Mouse (Mus musculus): ENCODE measurements around the gene Apela. TPM values are rescaled to one million over a fixed set of nuclear protein-coding genes. Genes with fewer than 3 reads are reported as not detected.

The Apela gene
- total RNA-seq, 1 experiment = 22.8 TPM

DNA sequence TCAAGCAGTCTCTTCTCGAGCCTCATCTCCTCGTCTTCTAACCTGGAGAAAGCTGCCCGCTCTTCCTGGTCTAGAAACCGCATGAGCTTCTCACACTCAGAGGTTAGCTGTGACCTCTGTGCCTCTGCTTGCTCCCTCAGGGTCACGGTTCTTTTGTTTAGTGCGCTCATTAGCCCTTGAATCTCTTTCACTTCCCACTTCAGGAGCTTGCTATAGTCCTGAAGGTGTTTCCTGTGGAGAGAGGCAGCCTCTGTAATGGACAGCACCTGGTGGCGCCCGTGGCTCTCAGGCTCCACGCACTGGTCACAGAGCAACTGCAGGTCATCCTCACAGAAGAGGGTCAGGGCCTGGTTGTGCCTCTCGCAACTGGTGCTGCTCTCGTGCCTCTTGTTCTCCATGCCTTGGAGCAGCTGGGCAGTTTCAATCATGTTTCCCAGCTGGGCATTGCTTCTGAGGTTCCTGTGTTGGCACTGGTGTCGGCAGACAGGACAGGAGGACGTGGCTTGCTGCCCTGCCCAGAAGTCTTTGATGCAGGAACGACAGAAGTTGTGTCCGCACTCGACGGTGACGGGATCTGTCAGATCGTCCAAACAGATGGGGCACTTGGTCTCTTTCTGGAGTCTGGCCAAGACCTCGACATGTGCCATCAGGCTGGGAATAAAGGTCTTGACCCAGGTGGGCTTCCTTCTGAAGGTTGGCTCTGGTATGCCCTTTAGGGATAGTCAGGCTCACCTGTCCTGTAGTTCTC is 53.8 kb downstream of the Apela start:
- no peak overlapping the region for H3K27ac ChIP-seq (ENCODE audit: insufficient read depth, low read depth, low read length, poor library complexity, severe bottlenecking)
- TF ChIP-seq MAFK (IDR thresholded peaks at IDR 0.05; ENCODE audit: insufficient read depth, low read depth, low read length) (no peak), HCFC1 (IDR thresholded peaks at IDR 0.05; ENCODE audit: borderline replicate concordance, insufficient read depth, low read length) (no peak), CHD2 (IDR thresholded peaks at IDR 0.05; ENCODE audit: low read depth, low read length) (no peak), ZC3H11A (IDR thresholded peaks at IDR 0.05; ENCODE audit: borderline replicate concordance, low read depth, low read length) (no peak), ZNF384 (IDR thresholded peaks at IDR 0.05; ENCODE audit: low read depth, low read length) (no peak)

More for the DNA sequence above, 53.8 kb downstream of the Apela start:
- H3K9me3 ChIP-seq (ENCODE audit: control insufficient read depth, insufficient read depth, low read depth, low read length) = no peaks in the 10 kb centered on the region
- in situ Hi-C loops (cut with MboI; ENCODE audit: low sequenced_read_pairs in 2 of 2, unreplicated experiment in 2 of 2) = no loop called here
- H3K4me1 ChIP-seq (ENCODE audit: control insufficient read depth in 2 of 2, insufficient read depth in 2 of 2, low read length in 2 of 2, poor library complexity in 1 of 2) = peaks cover 0 to 1% of the 10 kb centered on the region in 2 experiments; a peak in 1 of 4 replicates
- no peak overlapping the region for H3K4me3 ChIP-seq (ENCODE audit: insufficient read depth in 1 of 2, low read depth in 1 of 2, low read length in 2 of 2, poor library complexity in 1 of 2, severe bottlenecking in 1 of 2)
- H3K36me3 ChIP-seq (ENCODE audit: control insufficient read depth, insufficient read depth, low read length, poor library complexity, severe bottlenecking) = no peaks in the 10 kb centered on the region
- no peak for DNase-seq (ENCODE audit: low read depth, low spot score)
- H3K9ac ChIP-seq (ENCODE audit: insufficient read depth, low read depth, low read length, poor library complexity, severe bottlenecking) = no peak overlapping the region

Other genes starting within 250 kb of the Apela start
- 16.3 and 21.9 TPM in 2 replicates for gene Klhl2, start 187.3 kb downstream of the Apela start, total RNA-seq (2012; rRNA removed)
- gene Tmem192, start 90.2 kb downstream of the Apela start, total RNA-seq (2012; rRNA removed) = 13.1 and 13.2 TPM in 2 replicates
- gene Trim75, start 49.5 kb downstream of the Apela start, total RNA-seq (2012; rRNA removed) = 0.18 and 0.32 TPM in 2 replicates
- gene Trim61, start 18.8 kb downstream of the Apela start, total RNA-seq (2012; rRNA removed) = 0.09 TPM in 1 of 2 replicates, not detected in the other
- gene Trim60, start 18.8 kb downstream of the Apela start, total RNA-seq (2012; rRNA removed) = not detected in 2 replicates
- not detected in 2 replicates for gene Gm10663, start 37.7 kb upstream of the Apela start, total RNA-seq (2012; rRNA removed)
- not detected in 2 replicates for gene BC030870, start 92.2 kb upstream of the Apela start, total RNA-seq (2012; rRNA removed)

All from ES-E14 (cell line).